Mouse (Mus musculus): ENCODE results near the gene Ppard. TPM values are rescaled to one million over a fixed set of nuclear protein-coding genes. Genes with fewer than 3 reads are reported as not detected.

Ppard gene
- polyA plus RNA-seq, 1 experiment from 2014 or later = 2.1 TPM

- Histone ChIP-seq H3K4me1 (ENCODE audit: control insufficient read depth, insufficient read depth, low read length) (no peaks in the 10 kb centered on the region), H3K4me2 (ENCODE audit: low read depth) (no peak overlapping the region), H3K27me3 (ENCODE audit: control insufficient read depth, insufficient read depth, low read length) (no peaks in the 10 kb centered on the region), H3K36me3 (ENCODE audit: control insufficient read depth, insufficient read depth, low read length) (no peaks in the 10 kb centered on the region), H3K4me3 (ENCODE audit: low read depth, low read length) (no peak overlapping the region), H3K9me3 (ENCODE audit: control insufficient read depth, low read length) (no peaks in the 10 kb centered on the region), H3K9ac (ENCODE audit: low read length) (no peak overlapping the region), H3K27ac (ENCODE audit: low read depth, low read length) (no peak overlapping the region)
- 90% methylated on average over 5 of the region's 5 CpGs for WGBS
- DNase-seq (ENCODE audit: low spot score) = no peak
- no peak for ATAC-seq (ENCODE audit: insufficient read depth, low FRiP score, low TSS enrichment)
Observed at GRCm38 (mm10) chr17:28267251-28267650, 34.8 kb downstream of the Ppard start.

GRCm38 (mm10) chr17:28270165-28270564 lies 37.7 kb downstream of the Ppard start:
- ATAC-seq (ENCODE audit: insufficient read depth, low FRiP score, low TSS enrichment) = no peak
- Histone ChIP-seq H3K4me3 (ENCODE audit: low read depth, low read length) (no peak overlapping the region), H3K9ac (ENCODE audit: low read length) (no peak overlapping the region), H3K27ac (ENCODE audit: low read depth, low read length) (no peak overlapping the region), H3K4me1 (ENCODE audit: control insufficient read depth, insufficient read depth, low read length) (no peaks in the 10 kb centered on the region), H3K36me3 (ENCODE audit: control insufficient read depth, insufficient read depth, low read length) (no peaks in the 10 kb centered on the region), H3K27me3 (ENCODE audit: control insufficient read depth, insufficient read depth, low read length) (no peaks in the 10 kb centered on the region), H3K4me2 (ENCODE audit: low read depth) (no peak overlapping the region), H3K9me3 (ENCODE audit: control insufficient read depth, low read length) (no peaks in the 10 kb centered on the region)
- WGBS = 73% methylated on average over 13 of the region's 13 CpGs
- DNase-seq (ENCODE audit: low spot score) = no peak

- no peaks in the 10 kb centered on the region for H3K4me1 ChIP-seq (ENCODE audit: control insufficient read depth, insufficient read depth, low read length)
- ATAC-seq (ENCODE audit: insufficient read depth, low FRiP score, low TSS enrichment) (no peak), DNase-seq (ENCODE audit: low spot score) (no peak)
- no peaks in the 10 kb centered on the region for H3K9me3 ChIP-seq (ENCODE audit: control insufficient read depth, low read length)
- WGBS = 86% methylated on average over 12 of the region's 12 CpGs
- H3K36me3 ChIP-seq (ENCODE audit: control insufficient read depth, insufficient read depth, low read length) = no peaks in the 10 kb centered on the region
- H3K4me2 ChIP-seq (ENCODE audit: low read depth) = no peak overlapping the region
- H3K27me3 ChIP-seq (ENCODE audit: control insufficient read depth, insufficient read depth, low read length) = no peaks in the 10 kb centered on the region
- no peak overlapping the region for H3K4me3 ChIP-seq (ENCODE audit: low read depth, low read length)
- no peak overlapping the region for H3K27ac ChIP-seq (ENCODE audit: low read depth, low read length)
- no peak overlapping the region for H3K9ac ChIP-seq (ENCODE audit: low read length)
Observed at GRCm38 (mm10) chr17:28271537-28272266, 39.2 kb downstream of the Ppard start.

- WGBS = 87% methylated on average over 9 of the region's 9 CpGs
- DNase-seq (ENCODE audit: low spot score) = no peak
- H3K4me3 ChIP-seq (ENCODE audit: low read depth, low read length) = no peak overlapping the region
- no peaks in the 10 kb centered on the region for H3K4me1 ChIP-seq (ENCODE audit: control insufficient read depth, insufficient read depth, low read length)
- H3K9ac ChIP-seq (ENCODE audit: low read length) = no peak overlapping the region
- no peaks in the 10 kb centered on the region for H3K9me3 ChIP-seq (ENCODE audit: control insufficient read depth, low read length)
- ATAC-seq (ENCODE audit: insufficient read depth, low FRiP score, low TSS enrichment) = no peak
- H3K4me2 ChIP-seq (ENCODE audit: low read depth) = no peak overlapping the region
- no peaks in the 10 kb centered on the region for H3K36me3 ChIP-seq (ENCODE audit: control insufficient read depth, insufficient read depth, low read length)
- H3K27me3 ChIP-seq (ENCODE audit: control insufficient read depth, insufficient read depth, low read length) = no peaks in the 10 kb centered on the region
- H3K27ac ChIP-seq (ENCODE audit: low read depth, low read length) = no peak overlapping the region
Observed at GRCm38 (mm10) chr17:28272281-28272680, 39.8 kb downstream of the Ppard start.

GRCm38 (mm10) chr17:28272837-28273236 lies 40.3 kb downstream of the Ppard start:
- Histone ChIP-seq H3K9ac (ENCODE audit: low read length) (no peak overlapping the region), H3K27ac (ENCODE audit: low read depth, low read length) (no peak overlapping the region), H3K4me3 (ENCODE audit: low read depth, low read length) (no peak overlapping the region), H3K27me3 (ENCODE audit: control insufficient read depth, insufficient read depth, low read length) (no peaks in the 10 kb centered on the region), H3K4me1 (ENCODE audit: control insufficient read depth, insufficient read depth, low read length) (no peaks in the 10 kb centered on the region), H3K36me3 (ENCODE audit: control insufficient read depth, insufficient read depth, low read length) (no peaks in the 10 kb centered on the region), H3K9me3 (ENCODE audit: control insufficient read depth, low read length) (no peaks in the 10 kb centered on the region), H3K4me2 (ENCODE audit: low read depth) (no peak overlapping the region)
- no peak for ATAC-seq (ENCODE audit: insufficient read depth, low FRiP score, low TSS enrichment)
- no peak for DNase-seq (ENCODE audit: low spot score)
- 89% methylated on average over 6 of the region's 6 CpGs for WGBS

GRCm38 (mm10) chr17:28274739-28275138 lies 42.2 kb downstream of the Ppard start:
- Histone ChIP-seq H3K9me3 (ENCODE audit: control insufficient read depth, low read length) (no peaks in the 10 kb centered on the region), H3K27ac (ENCODE audit: low read depth, low read length) (no peak overlapping the region), H3K4me2 (ENCODE audit: low read depth) (no peak overlapping the region), H3K4me3 (ENCODE audit: low read depth, low read length) (no peak overlapping the region), H3K36me3 (ENCODE audit: control insufficient read depth, insufficient read depth, low read length) (no peaks in the 10 kb centered on the region), H3K27me3 (ENCODE audit: control insufficient read depth, insufficient read depth, low read length) (no peaks in the 10 kb centered on the region), H3K4me1 (ENCODE audit: control insufficient read depth, insufficient read depth, low read length) (peaks cover 8% of the 10 kb centered on the region), H3K9ac (ENCODE audit: low read length) (no peak overlapping the region)
- ATAC-seq (ENCODE audit: insufficient read depth, low FRiP score, low TSS enrichment) (no peak), DNase-seq (ENCODE audit: low spot score) (no peak)
- 78% methylated on average over 3 of the region's 3 CpGs for WGBS

- Histone ChIP-seq H3K27me3 (ENCODE audit: control insufficient read depth, insufficient read depth, low read length) (no peaks in the 10 kb centered on the region), H3K9me3 (ENCODE audit: control insufficient read depth, low read length) (no peaks in the 10 kb centered on the region), H3K27ac (ENCODE audit: low read depth, low read length) (no peak overlapping the region), H3K4me1 (ENCODE audit: control insufficient read depth, insufficient read depth, low read length) (peaks cover 13% of the 10 kb centered on the region), H3K9ac (ENCODE audit: low read length) (no peak overlapping the region), H3K4me2 (ENCODE audit: low read depth) (no peak overlapping the region), H3K36me3 (ENCODE audit: control insufficient read depth, insufficient read depth, low read length) (no peaks in the 10 kb centered on the region), H3K4me3 (ENCODE audit: low read depth, low read length) (no peak overlapping the region)
- ATAC-seq (ENCODE audit: insufficient read depth, low FRiP score, low TSS enrichment) = no peak
- 89% methylated on average over 14 of the region's 14 CpGs for WGBS
- no peak for DNase-seq (ENCODE audit: low spot score)
Observed at GRCm38 (mm10) chr17:28277226-28277625, 44.7 kb downstream of the Ppard start.

GRCm38 (mm10) chr17:28277721-28278120 lies 45.2 kb downstream of the Ppard start:
- H3K9me3 ChIP-seq (ENCODE audit: control insufficient read depth, low read length) = no peaks in the 10 kb centered on the region
- H3K4me3 ChIP-seq (ENCODE audit: low read depth, low read length) = no peak overlapping the region
- no peak overlapping the region for H3K27ac ChIP-seq (ENCODE audit: low read depth, low read length)
- DNase-seq (ENCODE audit: low spot score) (no peak), ATAC-seq (ENCODE audit: insufficient read depth, low FRiP score, low TSS enrichment) (no peak)
- no peaks in the 10 kb centered on the region for H3K36me3 ChIP-seq (ENCODE audit: control insufficient read depth, insufficient read depth, low read length)
- H3K27me3 ChIP-seq (ENCODE audit: control insufficient read depth, insufficient read depth, low read length) = no peaks in the 10 kb centered on the region
- no peak overlapping the region for H3K4me2 ChIP-seq (ENCODE audit: low read depth)
- H3K9ac ChIP-seq (ENCODE audit: low read length) = no peak overlapping the region
- whole genome bisulfite sequencing = 71% methylated on average over 10 of the region's 10 CpGs
- H3K4me1 ChIP-seq (ENCODE audit: control insufficient read depth, insufficient read depth, low read length) = peaks cover 13% of the 10 kb centered on the region

- Histone ChIP-seq H3K4me2 (ENCODE audit: low read depth) (no peak overlapping the region), H3K4me1 (ENCODE audit: control insufficient read depth, insufficient read depth, low read length) (peaks cover 13% of the 10 kb centered on the region), H3K27ac (ENCODE audit: low read depth, low read length) (no peak overlapping the region), H3K4me3 (ENCODE audit: low read depth, low read length) (no peak overlapping the region), H3K27me3 (ENCODE audit: control insufficient read depth, insufficient read depth, low read length) (no peaks in the 10 kb centered on the region), H3K9me3 (ENCODE audit: control insufficient read depth, low read length) (no peaks in the 10 kb centered on the region), H3K9ac (ENCODE audit: low read length) (no peak overlapping the region), H3K36me3 (ENCODE audit: control insufficient read depth, insufficient read depth, low read length) (no peaks in the 10 kb centered on the region)
- 90% methylated on average over 3 of the region's 3 CpGs for WGBS
- ATAC-seq (ENCODE audit: insufficient read depth, low FRiP score, low TSS enrichment) = no peak
- no peak for DNase-seq (ENCODE audit: low spot score)
Observed at GRCm38 (mm10) chr17:28278156-28278555, 45.7 kb downstream of the Ppard start.

All from neural tube, embryonic 11.5 days (tissue).